Mouse (Mus musculus): ENCODE results near the gene Macf1. TPM values are rescaled to one million over a fixed set of nuclear protein-coding genes. Genes with fewer than 3 reads are reported as not detected.
A peak's percentile ranks its signal among the peaks of the same experiment; 100 is the strongest.
"Not testable (repeated sequence)": the region's sequence is repeated elsewhere in the genome, so short reads cannot be mapped to it uniquely, and the experiment has no call there.

Macf1 gene
- polyA plus RNA-seq, 1 experiment from 2014 or later: 84.1 TPM

GRCm38 (mm10) chr4:123635428-123635827, 48.7 kb downstream of the Macf1 start:
- POLR2A ChIA-PET: no interaction called here
- CTCF ChIA-PET: interaction anchor here (1.8 to 3.6 kb wide), 3 partner anchors 31 to 100 kb away, joined by 4 to 29 read pairs (median 19); no protein-coding TSS in a partner anchor
- in situ Hi-C loops (cut with MboI; ENCODE audit: low pct_unique_long_range_greater_than_20kb): no loop called here
- no peak for ATAC-seq
- DNase-seq (ENCODE audit: low read depth, low spot score): no peak
- TF ChIP-seq CTCF (IDR thresholded peaks at IDR 0.05): no peak
- no peaks in the 10 kb centered on the region for H3K27me3 ChIP-seq

- in situ Hi-C loops (cut with MboI; ENCODE audit: low pct_unique_long_range_greater_than_20kb): no loop called here
- no peaks in the 10 kb centered on the region for H3K27me3 ChIP-seq
- ChIA-PET POLR2A (interaction anchor here (1.1 to 1.5 kb wide), 2 partner anchors 11 to 25 kb away, joined by 3 to 4 read pairs; no protein-coding TSS in a partner anchor), CTCF (interaction anchor here (1.0 to 3.6 kb wide), 10 partner anchors 8 to 99 kb away, joined by 3 to 29 read pairs (median 4); no protein-coding TSS in a partner anchor)
- DNase-seq (ENCODE audit: low read depth, low spot score): no peak
- TF ChIP-seq CTCF (IDR thresholded peaks at IDR 0.05): no peak
- no peak for ATAC-seq
These were observed 49.7 kb downstream of the Macf1 start for GRCm38 (mm10) chr4:123634436-123634835.

- DNase-seq (ENCODE audit: low read depth, low spot score): no peak
- no peak for ATAC-seq
- H3K27me3 ChIP-seq: no peaks in the 10 kb centered on the region
- ChIA-PET POLR2A (interaction anchor here (0.6 to 1.5 kb wide), 4 partner anchors 11 to 29 kb away, joined by 3 to 5 read pairs (median 4); no protein-coding TSS in a partner anchor), CTCF (interaction anchor here (0.6 to 3.6 kb wide), 19 partner anchors 9 to 100 kb away, joined by 3 to 29 read pairs (median 4); no protein-coding TSS in a partner anchor)
- TF ChIP-seq CTCF (IDR thresholded peaks at IDR 0.05): no peak
- in situ Hi-C loops (cut with MboI; ENCODE audit: low pct_unique_long_range_greater_than_20kb): no loop called here
These were observed 50.3 kb downstream of the Macf1 start for GRCm38 (mm10) chr4:123633874-123634273.

GRCm38 (mm10) chr4:123633370-123633769, 50.8 kb downstream of the Macf1 start:
- TF ChIP-seq CTCF (IDR thresholded peaks at IDR 0.05): peak; percentile 88
- in situ Hi-C loops (cut with MboI; ENCODE audit: low pct_unique_long_range_greater_than_20kb): no loop called here
- no peaks in the 10 kb centered on the region for H3K27me3 ChIP-seq
- ATAC-seq: peak; percentile 39
- CTCF ChIA-PET: interaction anchor here (0.6 to 3.6 kb wide), 18 partner anchors 9 to 100 kb away, joined by 3 to 29 read pairs (median 4); no protein-coding TSS in a partner anchor
- DNase-seq (ENCODE audit: low read depth, low spot score): no peak
- POLR2A ChIA-PET: interaction anchor here (0.6 to 1.5 kb wide), 3 partner anchors 12 to 30 kb away, joined by 3 to 5 read pairs (median 4); no protein-coding TSS in a partner anchor

- H3K27me3 ChIP-seq; ATAC-seq; in situ Hi-C loops (cut with MboI; ENCODE audit: low pct_unique_long_range_greater_than_20kb); DNase-seq (ENCODE audit: low read depth, low spot score); POLR2A ChIA-PET: not testable (repeated sequence)
- CTCF ChIA-PET: interaction anchor here (1.1 to 1.8 kb wide), 2 partner anchors 38 to 43 kb away, joined by 3 to 9 read pairs; no protein-coding TSS in a partner anchor
These were observed 52.0 kb downstream of the Macf1 start for GRCm38 (mm10) chr4:123632116-123632515.

GRCm38 (mm10) chr4:123631654-123632053, 52.5 kb downstream of the Macf1 start:
- ChIA-PET POLR2A (no interaction called here), CTCF (interaction anchor here (1.1 kb wide), 1 partner anchor 43 kb away, joined by 3 read pairs; no protein-coding TSS in a partner anchor)
- no peak for TF ChIP-seq CTCF (IDR thresholded peaks at IDR 0.05)
- in situ Hi-C loops (cut with MboI; ENCODE audit: low pct_unique_long_range_greater_than_20kb): no loop called here
- ATAC-seq (no peak), DNase-seq (ENCODE audit: low read depth, low spot score) (no peak)
- H3K27me3 ChIP-seq: no peaks in the 10 kb centered on the region

- DNase-seq (ENCODE audit: low read depth, low spot score): no peak
- in situ Hi-C loops (cut with MboI; ENCODE audit: low pct_unique_long_range_greater_than_20kb): no loop called here
- ATAC-seq: no peak
- no peak for TF ChIP-seq CTCF (IDR thresholded peaks at IDR 0.05)
- ChIA-PET POLR2A (no interaction called here), CTCF (no interaction called here)
- H3K27me3 ChIP-seq: no peaks in the 10 kb centered on the region
These were observed 56.5 kb downstream of the Macf1 start for GRCm38 (mm10) chr4:123627683-123628082.

- in situ Hi-C loops (cut with MboI; ENCODE audit: low pct_unique_long_range_greater_than_20kb): no loop called here
- no peaks in the 10 kb centered on the region for H3K27me3 ChIP-seq
- CTCF ChIA-PET: interaction anchor here (0.8 to 2.7 kb wide), 2 partner anchors 8 to 61 kb away, joined by 3 to 13 read pairs; no protein-coding TSS in a partner anchor
- DNase-seq (ENCODE audit: low read depth, low spot score) (no peak), ATAC-seq (no peak)
- TF ChIP-seq CTCF (IDR thresholded peaks at IDR 0.05): no peak
- POLR2A ChIA-PET: interaction anchor here (1.8 kb wide), 1 partner anchor 38 kb away, joined by 3 read pairs; no protein-coding TSS in a partner anchor
These were observed 58.7 kb downstream of the Macf1 start for GRCm38 (mm10) chr4:123625332-123626072.

- CTCF ChIA-PET: interaction anchor here (1.5 to 2.7 kb wide), 2 partner anchors 9 to 18 kb away, joined by 3 to 13 read pairs; no protein-coding TSS in a partner anchor
- POLR2A ChIA-PET: interaction anchor here (1.8 kb wide), 1 partner anchor 39 kb away, joined by 3 read pairs; no protein-coding TSS in a partner anchor
- no peak for TF ChIP-seq CTCF (IDR thresholded peaks at IDR 0.05)
- no peak for DNase-seq (ENCODE audit: low read depth, low spot score)
- H3K27me3 ChIP-seq: no peaks in the 10 kb centered on the region
- no peak for ATAC-seq
- in situ Hi-C loops (cut with MboI; ENCODE audit: low pct_unique_long_range_greater_than_20kb): no loop called here
These were observed 59.7 kb downstream of the Macf1 start for GRCm38 (mm10) chr4:123624438-123624837.

GRCm38 (mm10) chr4:123623742-123624151, 60.4 kb downstream of the Macf1 start:
- in situ Hi-C loops (cut with MboI; ENCODE audit: low pct_unique_long_range_greater_than_20kb): no loop called here
- H3K27me3 ChIP-seq: no peaks in the 10 kb centered on the region
- DNase-seq (ENCODE audit: low read depth, low spot score): no peak
- peak; percentile 51 for ATAC-seq
- ChIA-PET CTCF (interaction anchor here (0.8 to 2.7 kb wide), 4 partner anchors 10 to 88 kb away, joined by 3 to 13 read pairs (median 4); no protein-coding TSS in a partner anchor), POLR2A (interaction anchor here (0.6 to 1.8 kb wide), 2 partner anchors 40 to 116 kb away, joined by 3 read pairs; no protein-coding TSS in a partner anchor)
- no peak for TF ChIP-seq CTCF (IDR thresholded peaks at IDR 0.05)
